Mouse (Mus musculus): Measurements from ENCODE around the gene Ttll5.

Ttll5 gene

GRCm38 (mm10) chr12:86049813-86050212 is 225.4 kb downstream of the Ttll5 start:
- no peak for DNase-seq (ENCODE audit: low spot score in 2 of 2)

DNA sequence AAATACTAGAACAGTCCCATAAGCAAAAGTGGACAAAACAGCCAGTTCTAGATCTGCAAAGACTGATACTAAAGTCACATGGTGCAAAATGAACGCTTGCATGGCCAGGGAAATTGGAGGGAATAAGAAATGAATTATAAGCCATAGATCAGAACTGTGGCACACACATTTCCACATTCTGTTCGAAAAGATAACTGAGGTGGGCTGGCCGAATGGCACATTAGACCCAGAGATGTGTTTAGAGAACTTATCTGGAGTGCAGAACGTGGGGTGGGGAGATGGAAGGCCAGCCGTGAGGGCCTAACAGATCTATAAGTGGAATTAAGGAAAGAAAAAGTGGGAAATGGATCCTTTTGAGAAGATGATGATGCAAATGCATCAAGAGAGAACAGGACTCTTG is 227.0 kb downstream of the Ttll5 start:
- no peak for DNase-seq (ENCODE audit: low spot score in 2 of 2)

- no peak for DNase-seq (ENCODE audit: low spot score in 2 of 2)
Measured at GRCm38 (mm10) chr12:86055306-86055705, 230.8 kb downstream of the Ttll5 start.

DNA sequence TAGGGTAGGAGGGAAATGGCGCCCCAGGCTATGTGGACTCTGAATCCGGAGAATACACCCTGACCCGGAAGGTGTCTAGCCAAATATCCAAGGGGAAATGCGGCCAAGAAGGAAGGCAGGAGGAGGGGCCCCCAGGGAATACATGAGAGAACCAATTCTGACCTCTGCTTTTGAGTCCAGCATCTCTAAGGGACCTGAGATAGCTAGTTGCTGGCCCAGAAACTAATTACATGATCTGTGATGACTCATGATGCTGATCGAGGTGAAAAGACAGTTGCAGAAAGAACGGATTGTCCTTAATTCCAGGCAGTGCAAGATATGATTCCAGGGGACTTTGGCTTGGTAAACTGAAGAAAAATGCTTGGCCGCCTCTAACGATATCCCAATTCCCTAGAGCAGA is 232.5 kb downstream of the Ttll5 start:
- DNase-seq (ENCODE audit: low spot score in 2 of 2): no peak

DNA sequence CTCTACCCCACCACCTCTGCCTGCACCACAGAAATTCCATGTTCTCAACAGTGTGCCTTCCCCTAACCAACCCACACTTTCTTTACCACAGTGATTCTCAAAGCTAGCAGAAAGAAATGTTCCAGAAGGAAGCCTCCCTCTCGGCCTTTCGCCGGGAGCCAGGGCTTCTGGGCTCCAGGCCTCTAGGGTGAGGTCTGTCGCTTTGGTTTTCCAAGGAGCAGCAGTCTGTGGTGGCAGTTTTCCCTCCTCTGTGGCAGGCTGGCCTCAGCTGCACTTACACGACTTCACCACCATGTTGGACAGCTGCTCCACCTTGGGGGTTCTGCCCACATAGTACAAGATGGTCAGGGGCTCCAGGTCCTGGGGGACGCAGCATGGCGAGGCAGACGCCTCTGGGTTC is 233.1 kb downstream of the Ttll5 start:
- peak in 1 of 2 experiments; percentile 18 for DNase-seq (ENCODE audit: low spot score in 2 of 2)

DNA sequence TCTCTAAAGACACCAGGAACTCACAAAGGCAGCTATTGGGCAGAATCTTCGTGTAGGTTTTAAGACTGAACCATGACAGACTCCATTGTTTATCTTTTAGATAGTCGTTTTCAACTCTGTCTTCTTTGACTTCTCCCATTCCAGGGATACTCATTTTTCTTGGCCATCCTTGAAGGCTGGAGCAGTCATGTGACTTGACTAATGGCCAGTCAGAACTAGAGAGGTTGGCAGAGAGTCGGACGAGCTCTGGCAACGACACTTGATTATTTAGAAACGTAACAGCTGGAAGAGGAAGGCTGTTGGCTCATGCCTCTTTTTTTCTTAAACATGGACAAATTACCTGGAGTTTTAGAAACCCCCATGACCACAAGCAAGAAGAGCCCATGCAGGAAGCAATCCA is 234.9 kb downstream of the Ttll5 start:
- no peak for DNase-seq (ENCODE audit: low spot score in 2 of 2)

DNA sequence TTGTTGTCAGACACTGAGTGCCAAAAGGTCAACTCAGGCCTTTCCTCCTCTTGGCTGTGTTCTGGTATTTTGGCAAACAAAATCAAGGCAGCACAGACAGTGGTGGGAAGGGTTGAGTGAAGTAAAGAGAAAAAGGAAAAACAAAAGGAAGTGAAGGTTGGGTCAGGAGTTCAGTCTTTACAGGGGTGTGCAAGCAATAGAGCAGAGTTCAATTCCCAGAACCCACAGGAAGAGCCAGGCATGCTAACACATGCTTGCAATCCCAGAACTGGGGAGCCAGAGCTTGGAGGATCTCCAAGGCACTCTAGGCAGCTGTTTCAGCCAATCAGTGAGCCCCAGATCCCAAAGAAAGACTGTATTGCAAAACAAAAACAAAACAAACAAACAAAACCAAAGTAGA is 240.3 kb downstream of the Ttll5 start:
- no peak for DNase-seq (ENCODE audit: low spot score in 2 of 2)

- no peak for DNase-seq (ENCODE audit: low spot score in 2 of 2)
Measured at GRCm38 (mm10) chr12:86071432-86071831, 247.0 kb downstream of the Ttll5 start.

GRCm38 (mm10) chr12:86074681-86075080 is 250.2 kb downstream of the Ttll5 start:
- DNase-seq (ENCODE audit: low spot score in 2 of 2): no peak

GRCm38 (mm10) chr12:86075358-86075757 is 250.9 kb downstream of the Ttll5 start:
- DNase-seq (ENCODE audit: low spot score in 2 of 2): no peak

- DNase-seq (ENCODE audit: low spot score in 2 of 2): peak in 1 of 2 experiments; percentile 32
Measured at GRCm38 (mm10) chr12:86076321-86076901, 252.0 kb downstream of the Ttll5 start.

DNA sequence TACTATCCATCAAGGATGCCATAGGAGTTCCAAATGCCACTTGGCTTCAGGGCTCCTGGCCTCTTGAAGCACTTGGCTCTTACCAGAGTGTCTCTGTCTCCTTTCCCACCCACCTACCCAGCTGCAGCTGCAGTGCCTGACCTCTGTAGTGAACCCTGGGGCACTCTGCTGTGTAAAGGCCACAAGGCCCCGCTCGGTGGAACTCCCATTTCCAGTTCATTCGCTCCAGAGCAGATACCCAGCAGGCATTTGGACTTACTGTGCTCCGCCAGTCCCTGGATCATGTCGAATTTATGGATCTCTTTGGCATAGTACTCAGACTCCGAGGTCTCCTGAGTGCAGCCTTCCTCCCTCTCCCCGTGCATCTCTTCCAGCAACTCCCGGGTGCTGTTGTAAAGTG is 252.9 kb downstream of the Ttll5 start:
- no peak for DNase-seq (ENCODE audit: low spot score in 2 of 2)

GRCm38 (mm10) chr12:86077736-86078135 is 253.3 kb downstream of the Ttll5 start:
- peak in 1 of 2 experiments; percentile 19 for DNase-seq (ENCODE audit: low spot score in 2 of 2)

GRCm38 (mm10) chr12:86078176-86078552 is 253.7 kb downstream of the Ttll5 start:
- DNase-seq (ENCODE audit: low spot score in 2 of 2): no peak

DNA sequence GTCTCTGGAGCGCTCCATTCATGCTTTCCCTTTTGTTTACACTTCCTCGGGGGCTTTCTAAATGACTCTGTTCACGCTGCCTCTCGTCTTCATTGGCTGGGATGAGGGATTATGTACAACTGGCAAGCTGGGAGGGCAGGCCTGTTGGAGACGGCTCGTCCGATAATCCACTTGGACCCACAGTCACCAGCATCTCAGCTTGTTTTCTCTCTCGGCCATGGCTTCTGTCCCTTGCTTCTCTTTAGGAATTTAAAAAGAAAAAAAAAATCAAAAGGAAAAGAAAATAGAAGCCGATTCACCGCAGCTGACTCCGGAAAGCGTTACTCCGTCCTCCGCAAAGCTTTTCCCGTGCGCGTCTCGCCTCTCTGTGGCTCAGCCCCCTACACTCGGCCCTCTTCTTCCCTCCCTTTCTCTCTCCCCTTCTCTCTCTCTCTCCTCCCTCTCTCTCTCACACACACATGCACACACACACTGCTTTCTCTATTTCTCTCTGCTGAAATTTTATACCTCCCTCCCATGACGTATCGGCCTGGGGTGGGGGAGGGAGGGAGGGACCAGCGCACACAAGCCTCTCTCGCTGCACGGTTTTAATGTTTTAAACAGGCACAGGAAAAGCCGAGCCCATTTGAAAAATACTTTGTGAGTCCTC is 254.2 kb downstream of the Ttll5 start, which contains the start of gene Tgfb3:
TSS of gene Tgfb3 (minus strand) at position 489 of the 649 bp plus-strand sequence.
- DNase-seq (ENCODE audit: low spot score in 2 of 2): no peak

DNA sequence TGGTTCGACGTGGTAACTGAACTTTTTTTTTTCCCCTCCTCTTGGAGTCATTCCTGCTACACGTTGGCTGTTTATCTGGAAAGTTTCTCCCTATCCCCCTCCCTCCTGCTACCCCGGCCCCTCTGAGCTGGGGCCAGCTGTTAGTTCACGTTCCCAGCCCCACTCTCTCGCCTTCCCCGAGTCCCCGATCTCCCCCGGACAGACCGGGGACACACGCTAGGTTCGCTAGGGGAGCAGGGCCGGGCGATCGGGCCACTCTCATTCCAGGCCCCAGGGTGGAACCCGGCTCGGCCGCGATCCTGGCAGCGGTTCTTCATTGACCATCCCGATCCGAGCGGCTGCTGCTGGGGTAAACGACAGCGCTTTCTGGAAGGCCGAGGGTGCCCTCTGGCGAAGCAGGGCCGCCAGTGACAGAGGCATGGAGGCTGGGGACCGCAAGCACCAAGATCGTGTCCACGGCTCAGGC is 254.8 kb downstream of the Ttll5 start:
- DNase-seq (ENCODE audit: low spot score in 2 of 2): peak; percentile 90 to 95

GRCm38 (mm10) chr12:86082481-86083012 is 258.1 kb downstream of the Ttll5 start, which contains the start of gene Ift43:
Gene Ift43, plus strand, starts transcription at chr12:86082541.
- peak; percentile 55 to 75 for DNase-seq (ENCODE audit: low spot score in 2 of 2)

- DNase-seq (ENCODE audit: low spot score in 2 of 2): no peak
Measured at GRCm38 (mm10) chr12:86085873-86086272, 261.4 kb downstream of the Ttll5 start.

DNA sequence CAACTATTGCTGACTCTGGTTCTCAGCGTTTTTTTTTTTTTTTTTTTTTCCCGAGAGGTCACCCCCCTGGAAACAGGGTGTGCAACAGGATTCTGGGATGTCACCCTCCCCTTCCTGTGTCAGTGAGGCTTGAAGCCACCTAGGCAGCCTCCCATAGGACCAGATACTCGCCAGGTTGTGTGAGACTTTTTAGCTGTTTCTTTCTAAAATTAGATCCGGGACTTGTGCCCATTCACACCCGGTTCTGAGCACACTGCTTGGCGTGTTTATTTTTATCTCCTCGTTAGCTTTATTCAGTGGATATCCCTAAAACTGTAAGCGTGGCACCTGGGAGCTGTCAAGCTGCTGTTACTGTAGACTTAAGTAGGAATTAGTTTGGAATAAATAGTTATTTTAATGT is 262.1 kb downstream of the Ttll5 start:
- no peak for DNase-seq (ENCODE audit: low spot score in 2 of 2)

GRCm38 (mm10) chr12:86088042-86088441 is 263.6 kb downstream of the Ttll5 start:
- no peak for DNase-seq (ENCODE audit: low spot score in 2 of 2)

DNA sequence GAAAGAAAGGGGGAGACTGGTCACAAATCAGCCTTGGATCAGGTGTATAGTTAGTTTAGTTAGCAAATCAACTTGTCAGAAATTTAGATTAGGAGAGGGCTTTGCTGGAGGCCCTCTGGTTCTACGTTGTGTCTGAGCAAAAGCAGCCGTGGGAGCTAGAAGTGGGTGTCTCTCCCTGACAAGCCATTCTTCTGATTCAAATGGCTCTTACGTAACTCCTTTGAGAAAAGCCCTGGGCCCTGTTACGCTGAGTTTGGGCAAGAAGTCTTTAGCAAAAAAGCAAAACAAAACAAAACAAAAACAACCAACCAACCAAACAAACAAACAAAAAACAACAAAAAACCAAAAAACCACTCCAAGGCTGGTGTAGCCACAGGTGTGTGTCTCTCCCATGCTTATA is 266.3 kb downstream of the Ttll5 start:
- DNase-seq (ENCODE audit: low spot score in 2 of 2): no peak

- no peak for DNase-seq (ENCODE audit: low spot score in 2 of 2)
Measured at GRCm38 (mm10) chr12:86091601-86092132, 267.2 kb downstream of the Ttll5 start.

DNA sequence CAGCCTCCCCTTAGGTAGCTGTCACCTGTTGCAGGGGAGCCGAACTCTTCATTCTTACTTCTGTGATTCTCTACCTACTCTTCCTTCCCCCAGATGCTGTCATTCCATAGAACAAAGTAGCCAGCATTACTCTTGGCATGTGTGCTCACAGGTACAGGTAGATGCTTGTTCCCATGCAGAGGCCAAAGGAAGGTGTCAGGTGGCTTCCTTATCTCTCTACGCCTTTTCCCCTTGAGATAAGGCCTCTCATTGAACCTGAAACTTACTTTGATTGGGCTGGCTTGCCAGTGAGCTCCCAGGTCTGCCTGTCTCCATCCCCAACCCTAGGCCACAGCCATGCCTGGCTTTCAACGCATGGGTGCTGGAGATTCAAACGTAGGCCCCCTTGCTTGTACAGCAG is 269.6 kb downstream of the Ttll5 start:
- DNase-seq (ENCODE audit: low spot score in 2 of 2): no peak

All from cerebellum, postnatal 4 days (tissue).